Comparison of ENCODE assay signal across 8 mouse cellular contexts in the genomic region with DNA sequence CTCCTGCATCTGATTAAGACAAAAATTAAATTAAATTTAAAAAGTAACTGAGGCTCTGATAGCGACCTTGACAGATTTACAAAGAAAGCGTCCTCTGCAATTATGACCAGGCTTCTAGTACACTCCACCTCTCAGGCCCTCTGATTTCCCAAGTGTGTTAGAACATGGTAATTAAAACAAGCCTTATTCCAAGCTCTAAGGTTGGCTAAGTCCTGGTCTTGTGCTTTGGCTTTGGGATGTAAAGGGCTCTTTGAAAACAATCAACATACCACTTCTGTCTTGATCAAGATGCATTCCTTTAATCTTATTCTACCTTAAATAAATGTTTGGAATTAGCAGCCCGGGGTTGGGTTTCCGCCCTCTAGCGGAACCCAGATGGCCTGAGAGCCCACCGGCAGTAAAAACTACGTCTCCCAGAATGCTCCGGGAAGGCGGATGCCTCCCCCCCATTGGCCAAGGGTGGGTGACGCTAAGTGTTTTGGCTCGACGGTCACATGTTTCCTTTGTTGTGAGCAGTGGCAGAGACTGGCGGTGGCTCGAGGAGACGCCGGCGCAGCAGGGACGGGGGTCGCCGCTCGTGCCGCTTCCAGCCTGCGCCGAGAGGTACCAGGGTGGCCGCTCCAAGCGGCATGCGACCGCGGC. TPM values are rescaled to one million over a fixed set of nuclear protein-coding genes. Genes with fewer than 3 reads are reported as not detected.
DNase-seq lines count a peak whose midpoint lies in the region; ATAC-seq lines count a peak whose summit lies in the region.

A gene (plus strand): TSS at position 474 of the 642 bp plus-strand sequence.

- H3K9ac ChIP-seq in hindbrain, embryonic 11.5 days (ENCODE audit: low read depth, low read length), result peak within 1 kb of the TSS; percentile 95

- no peaks in the 10 kb centered on the region for H3K27me3 ChIP-seq in hindbrain, embryonic 11.5 days (ENCODE audit: control insufficient read depth, insufficient read depth, low read length)

- H3K4me1 ChIP-seq in hindbrain, embryonic 11.5 days (replicated peaks; ENCODE audit: control insufficient read depth, insufficient read depth, low read length), result no peaks in the 10 kb centered on the region

- no peaks in the 10 kb centered on the region for H3K36me3 ChIP-seq in hindbrain, embryonic 11.5 days (ENCODE audit: control insufficient read depth, insufficient read depth, low read length)

- peak within 1 kb of the TSS; percentile 98 for H3K27ac ChIP-seq in hindbrain, embryonic 11.5 days (ENCODE audit: low read depth, low read length)

- no peaks in the 10 kb centered on the region for H3K9me3 ChIP-seq in hindbrain, embryonic 11.5 days (ENCODE audit: control insufficient read depth, low read length)

- H3K4me3 ChIP-seq in hindbrain, embryonic 11.5 days (ENCODE audit: low read depth, low read length), result peak within 1 kb of the TSS; percentile 94

- ATAC-seq in hindbrain, embryonic 11.5 days (ENCODE audit: low FRiP score), result peak; percentile 96

- H3K4me2 ChIP-seq in hindbrain, embryonic 11.5 days (replicated peaks; ENCODE audit: low read depth, low read length), result peak within 1 kb of the TSS; percentile 54

- DNase-seq in Muller cell, postnatal 12 days (ENCODE audit: inconsistent ontology term), result peak; percentile 98
- peak; percentile 95 for DNase-seq in cerebellum, adult 9-11 months
- peak; percentile 93 to 97 for DNase-seq in frontal cortex, adult 2 months (ENCODE audit: extremely low spot score in 1 of 2, low spot score in 1 of 2)
- peak; percentile 94 for DNase-seq in hindbrain, embryonic 11.5 days (ENCODE audit: low spot score)
- DNase-seq in layer of hippocampus, postnatal 10 days (ENCODE audit: low spot score in 2 of 2), result peak; percentile 90 to 93
- peak; percentile 97 for DNase-seq in lung, postnatal 10 days
- DNase-seq in ovary, postnatal 36 days (ENCODE audit: low spot score), result peak; percentile 88
- peak; percentile 89 to 94 for DNase-seq in thymus, postnatal 36 days

- 2% methylated on average over 29 of the region's 29 CpGs for whole genome bisulfite sequencing in hindbrain, embryonic 11.5 days

RNA-seq across cellular contexts. Expression of the gene that starts here (rescaled TPM):
- polyA plus RNA-seq in frontal cortex, adult 2 months (2012; rRNA removed), result 35.1 and 36.4 TPM in 2 replicates
- polyA plus RNA-seq in hindbrain, embryonic 11.5 days (2014; fragmentation: Nextera tagmentation; extraction: Ambion mirVana), result 50.3 and 50.8 TPM in 2 replicates
- total RNA-seq in layer of hippocampus, postnatal 10 days (2021), result 10 to 100 TPM; 70.4 to 77.8 TPM

Comparison
In these comparisons a context has a peak if more than half of its experiments do, and no peak if none do; other contexts are left out.
1. Peak in every context shown above with its lines: DNase-seq, ATAC-seq, H3K4me3 ChIP-seq and H3K27ac ChIP-seq.